Mouse (Mus musculus) CH12.LX (cell line): ENCODE measurements around the gene Fgfr2. TPM values are rescaled to one million over a fixed set of nuclear protein-coding genes. Genes with fewer than 3 reads are reported as not detected.

Source experiments
- DNase-seq: peaks from one replicate; pipeline ENCODE4 v3.0.0-alpha.2; 2013; ENCODE audit errors: extremely low read depth
- H3K27ac ChIP-seq: 2 replicates; pipeline ENCODE4 v1.5.1; 2012; ENCODE audit warnings: low read depth, mild to moderate bottlenecking, control low read depth, moderate library complexity; ENCODE audit not compliant: insufficient read depth
- H3K27me3 ChIP-seq: replicated peaks from 2 replicates; pipeline ENCODE3; 2012; ENCODE audit warnings: inconsistent platforms
- H3K36me3 ChIP-seq, 2 experiments: replicated peaks in 1 of 2; 2 replicates each; pipeline versions ENCODE3 to v1.6.1; 2012; ENCODE audit warnings: inconsistent platforms in 1 of 2, low read length in 1 of 2, mild to moderate bottlenecking in 1 of 2, mixed read lengths in 1 of 2, moderate library complexity in 1 of 2; ENCODE audit not compliant: control insufficient read depth in 1 of 2, insufficient read depth in 1 of 2
- H3K4me1 ChIP-seq, 2 experiments: 2 replicates each; pipeline ENCODE4 v1.6.1; 2012; ENCODE audit warnings: inconsistent platforms in 1 of 2, moderate library complexity in 1 of 2; ENCODE audit not compliant: insufficient read depth in 2 of 2, control insufficient read depth in 1 of 2
- H3K4me2 ChIP-seq: 2 replicates; pipeline ENCODE4 v1.6.1; 2012; ENCODE audit warnings: low read depth, mild to moderate bottlenecking, control low read depth; ENCODE audit not compliant: poor library complexity, insufficient read depth, severe bottlenecking
- H3K4me3 ChIP-seq, 3 experiments: fragments of 150-350 bp in 1 of 3; sonication (generic) in 1 of 3; replicated peaks in 1 of 3; 2 replicates each; pipeline versions ENCODE3 to v1.5.1; 2011 to 2012; ENCODE audit warnings: low read depth in 2 of 3, low read length in 2 of 3, mild to moderate bottlenecking in 2 of 3, moderate library complexity in 2 of 3, control low read depth in 1 of 3, improper control_type of control experiment in 1 of 3, inconsistent platforms in 1 of 3, mixed read lengths in 1 of 3; ENCODE audit not compliant: poor library complexity in 1 of 3
- H3K79me2 ChIP-seq: replicated peaks from 2 replicates; pipeline ENCODE4 v1.6.1; 2012; ENCODE audit warnings: mild to moderate bottlenecking, moderate library complexity; ENCODE audit not compliant: control insufficient read depth, poor library complexity, insufficient read depth, severe bottlenecking; ENCODE audit errors: extremely low read depth
- H3K9ac ChIP-seq: 2 replicates; pipeline ENCODE4 v1.6.1; 2012; ENCODE audit warnings: low read depth, mild to moderate bottlenecking, control low read depth, moderate library complexity; ENCODE audit not compliant: insufficient read depth
- H3K9me3 ChIP-seq: replicated peaks from 2 replicates; pipeline ENCODE3; 2012; ENCODE audit warnings: low read length, inconsistent platforms, mixed read lengths
- CHD2 ChIP-seq: IDR thresholded peaks from 2 replicates; pipeline ENCODE4 v1.6.1; 2011; ENCODE audit warnings: low read length, improper control_type of control experiment
- E2F4 ChIP-seq: IDR thresholded peaks from 2 replicates; pipeline ENCODE4 v1.6.1; 2011; ENCODE audit warnings: low read depth, low read length, improper control_type of control experiment; ENCODE audit not compliant: insufficient replicate concordance
- ELF1 ChIP-seq: IDR thresholded peaks from 2 replicates; pipeline ENCODE4 v1.6.1; 2014; ENCODE audit warnings: low read depth, mild to moderate bottlenecking, inconsistent platforms, low read length, improper control_type of control experiment
- EP300 ChIP-seq: IDR thresholded peaks from 2 replicates; pipeline ENCODE4 v1.6.1; 2011; ENCODE audit warnings: low read length, improper control_type of control experiment
- MAFK ChIP-seq: IDR thresholded peaks from 2 replicates; pipeline ENCODE4 v1.6.1; 2011; ENCODE audit warnings: low read length, improper control_type of control experiment; ENCODE audit not compliant: insufficient replicate concordance
- NELFE ChIP-seq: IDR thresholded peaks from 2 replicates; pipeline ENCODE4 v1.6.1; 2011; ENCODE audit warnings: low read depth, low read length, improper control_type of control experiment
- NRF1 ChIP-seq: IDR thresholded peaks from 2 replicates; pipeline ENCODE4 v1.6.1; 2014; ENCODE audit warnings: low read depth, mild to moderate bottlenecking, inconsistent platforms, low read length, improper control_type of control experiment, moderate library complexity
- PAX5 ChIP-seq: IDR thresholded peaks from 2 replicates; pipeline ENCODE4 v1.6.1; 2012; ENCODE audit warnings: low read length, inconsistent platforms, mixed read lengths
- POLR2A ChIP-seq: IDR thresholded peaks from 2 replicates; pipeline ENCODE4 v1.6.1; 2011; ENCODE audit warnings: low read depth, mild to moderate bottlenecking, improper control_type of control experiment, low read length
- SIN3A ChIP-seq: IDR thresholded peaks from 2 replicates; pipeline ENCODE4 v1.6.1; 2012; ENCODE audit warnings: low read length, improper control_type of control experiment, inconsistent platforms
- UBTF ChIP-seq: IDR thresholded peaks from 2 replicates; pipeline ENCODE4 v1.6.1; 2012; ENCODE audit warnings: low read depth, mild to moderate bottlenecking, inconsistent platforms, low read length, improper control_type of control experiment, moderate library complexity
- ZC3H11A ChIP-seq: IDR thresholded peaks from 2 replicates; pipeline ENCODE4 v1.6.1; 2012; ENCODE audit warnings: low read depth, mild to moderate bottlenecking, inconsistent platforms, low read length, improper control_type of control experiment
- ZKSCAN1 ChIP-seq: IDR thresholded peaks from 2 replicates; pipeline ENCODE4 v1.6.1; 2012; ENCODE audit warnings: low read depth, inconsistent platforms, low read length, improper control_type of control experiment, borderline replicate concordance
- dilution Hi-C: fragments of 300-500 bp; cut with MboI; formaldehyde crosslinking; loops from 2 replicates; pipeline ENCODE4 v1.14.3; 2020; ENCODE audit warnings: low sequenced_read_pairs; ENCODE audit not compliant: extremely low pct_unique_long_range_greater_than_20kb, extremely low pct_ligation_motif_present
- in situ Hi-C: fragments of 300-500 bp; cut with MboI; formaldehyde crosslinking; loops from 3 replicates; pipeline ENCODE4 v1.14.3; 2019; ENCODE audit warnings: low sequenced_read_pairs, low pct_ligation_motif_present, low pct_unique_long_range_greater_than_20kb, mixed read lengths
- polyA plus RNA-seq: library from polyadenylated mRNA; unstranded; fragments of >175 nt; gene quantifications from 2 replicates; pipeline ENCODE4 v1.2.1, GENCODE M21; 2012; ENCODE audit warnings: low read depth; ENCODE audit not compliant: insufficient read length
- total RNA-seq, 2 experiments: library from RNA; depleted of rRNA; stranded (reverse); fragments of 300-350 nt in 1 of 2; fragments of >200 nt in 1 of 2; gene quantifications; 2 replicates each; pipeline ENCODE4 v1.2.3; 2012 to 2014

The Fgfr2 gene
- total and polyA plus RNA-seq, 3 experiments = not detected

- dilution Hi-C loops = no loop called here
Observed at GRCm38 (mm10) chr7:132237191-132237590, 886.0 kb downstream of the Fgfr2 start.

GRCm38 (mm10) chr7:132236789-132237188, 886.4 kb downstream of the Fgfr2 start:
- 0 out of 4 replicates have a peak, but pooled peaks cover 0 to 3% of the 10 kb centered on the region in 2 experiments for H3K4me1 ChIP-seq
- in situ Hi-C loops (no loop called here), dilution Hi-C loops (no loop called here)
- peaks cover 28% of the 10 kb centered on the region for H3K27me3 ChIP-seq
- H3K4me3 ChIP-seq = no peak overlapping the region
- H3K36me3 ChIP-seq = no peaks in the 10 kb centered on the region
- TF ChIP-seq PAX5 (no peak), SIN3A (no peak), NRF1 (no peak)
- H3K27ac ChIP-seq = no peak overlapping the region
- DNase-seq = no peak
- H3K79me2 ChIP-seq = no peaks in the 10 kb centered on the region
- H3K9me3 ChIP-seq = no peaks in the 10 kb centered on the region
- no peak overlapping the region for H3K4me2 ChIP-seq
- no peak overlapping the region for H3K9ac ChIP-seq

More at GRCm38 (mm10) chr7:132237191-132237590, 886.0 kb downstream of the Fgfr2 start:
- H3K79me2 ChIP-seq = no peaks in the 10 kb centered on the region
- H3K4me2 ChIP-seq = no peak overlapping the region
- in situ Hi-C loops = no loop called here
- no peak for DNase-seq
- 0 out of 4 replicates have a peak, but pooled peaks cover 0 to 3% of the 10 kb centered on the region in 2 experiments for H3K4me1 ChIP-seq
- no peak overlapping the region for H3K4me3 ChIP-seq
- no peak for TF ChIP-seq UBTF
- no peak for TF ChIP-seq E2F4
- no peak for TF ChIP-seq ZKSCAN1
- no peak for TF ChIP-seq MAFK
- no peak for TF ChIP-seq EP300
- no peak for TF ChIP-seq NELFE
- no peak for TF ChIP-seq POLR2A
- TF ChIP-seq CHD2 = no peak
- no peak for TF ChIP-seq NRF1
- H3K9me3 ChIP-seq = no peaks in the 10 kb centered on the region
- H3K27me3 ChIP-seq = peaks cover 24% of the 10 kb centered on the region
- no peak overlapping the region for H3K27ac ChIP-seq
- no peaks in the 10 kb centered on the region for H3K36me3 ChIP-seq
- H3K9ac ChIP-seq = no peak overlapping the region

- Histone ChIP-seq H3K4me2 (no peak overlapping the region), H3K36me3 (no peaks in the 10 kb centered on the region), H3K4me3 (no peak overlapping the region), H3K27ac (no peak overlapping the region), H3K9me3 (no peaks in the 10 kb centered on the region), H3K79me2 (no peaks in the 10 kb centered on the region), H3K4me1 (0 out of 4 replicates have a peak, but pooled peaks cover 0 to 3% of the 10 kb centered on the region in 2 experiments), H3K27me3 (peaks cover 46% of the 10 kb centered on the region), H3K9ac (no peak overlapping the region)
- TF ChIP-seq ZC3H11A (no peak), UBTF (no peak), POLR2A (no peak), ELF1 (no peak)
- no peak for DNase-seq
- dilution Hi-C loops = no loop called here
- in situ Hi-C loops = no loop called here
Observed at GRCm38 (mm10) chr7:132234250-132234649, 888.9 kb downstream of the Fgfr2 start.
